ENCODE assay signal across 24 mouse cellular contexts in the genomic region with DNA sequence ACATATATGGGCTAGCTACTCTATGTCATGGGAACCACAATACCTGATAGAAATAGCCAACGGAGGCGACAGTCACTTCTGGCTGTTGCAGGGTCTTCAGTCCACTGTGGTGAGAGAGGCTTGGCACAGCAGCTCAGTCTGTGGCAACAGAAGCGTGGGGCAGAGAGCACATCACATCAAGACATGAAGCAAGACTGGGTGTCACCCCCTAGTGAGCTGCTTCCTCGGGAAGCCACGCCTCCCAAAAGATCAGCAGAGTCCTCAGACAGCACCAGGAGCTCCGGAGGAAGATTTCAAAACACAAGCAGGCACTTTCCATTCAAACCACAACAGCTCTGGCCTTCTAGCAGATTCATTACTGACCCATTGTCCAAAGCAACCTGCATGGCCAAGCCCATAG.
"Had no signal": no experiment of that assay in that cellular context is flagged by ENCODE, and none has a peak within 500 bp of the region (broad histone marks: within the 10 kb centered on the region; RNA-seq: fewer than 3 reads in every experiment).

No protein-coding gene starts in this region.

- H3K4me1 ChIP-seq: limb, embryonic 12.5 days had no signal

- H3K36me3 ChIP-seq: hindbrain, embryonic 10.5 days; hindbrain, embryonic 12.5 days; intestine, embryonic 15.5 days; limb, embryonic 10.5 days; limb, embryonic 12.5 days had no signal

- ATAC-seq: hindbrain, embryonic 16.5 days; inflammation-experienced regulatory T-cells, adult 6 months; intestine, embryonic 15.5 days; intestine, postnatal 0 days had no signal

- H3K4me2 ChIP-seq: heart, embryonic 11.5 days; hindbrain, embryonic 12.5 days; hindbrain, embryonic 14.5 days; intestine, embryonic 15.5 days; limb, embryonic 12.5 days; liver, embryonic 11.5 days had no signal

- H3K9ac ChIP-seq: hindbrain, embryonic 12.5 days; hindbrain, embryonic 14.5 days; intestine, embryonic 15.5 days; limb, embryonic 12.5 days had no signal

- H3K27ac ChIP-seq: hindbrain, embryonic 10.5 days; hindbrain, embryonic 12.5 days; hindbrain, embryonic 14.5 days; intestine, embryonic 15.5 days; layer of hippocampus, adult 2 months; left cerebral cortex, adult 2 months; limb, embryonic 10.5 days; limb, embryonic 12.5 days had no signal

- DNase-seq: gastrocnemius, postnatal 14 days; gastrocnemius, postnatal 36 days; heart, adult 18-20 months; heart, postnatal 10 days; heart, postnatal 4 days; kidney, adult 18-20 months; kidney, adult 8-10 months; kidney, postnatal 10 days; kidney, postnatal 25 days; kidney, postnatal 4 days; liver had no signal

- H3K4me3 ChIP-seq: hindbrain, embryonic 10.5 days; hindbrain, embryonic 12.5 days; intestine, embryonic 15.5 days; layer of hippocampus, adult 2 months; left cerebral cortex, adult 2 months; limb, embryonic 10.5 days; limb, embryonic 12.5 days had no signal

- H3K27me3 ChIP-seq: hindbrain, embryonic 12.5 days; intestine, embryonic 15.5 days had no signal

- H3K9me3 ChIP-seq: hindbrain, embryonic 10.5 days; hindbrain, embryonic 12.5 days; intestine, embryonic 15.5 days; limb, embryonic 10.5 days; limb, embryonic 12.5 days had no signal
